Mouse (Mus musculus): ENCODE results near the gene Lingo1.

- TF ChIP-seq POLR2A (IDR thresholded peaks at IDR 0.05; ENCODE audit: borderline replicate concordance, extremely low read depth, low read depth, low read length), result no peak
- TF ChIP-seq CTCF (IDR thresholded peaks at IDR 0.05; ENCODE audit: insufficient read depth, low read length), result no peak
These were observed 206.5 kb downstream of the Lingo1 start for GRCm38 (mm10) chr9:56589762-56590161.

All from lung, adult 2 months (tissue).